Mouse (Mus musculus) lung, embryonic 14.5 days (tissue): Measurements from ENCODE around the gene Podnl1. TPM values are rescaled to one million over a fixed set of nuclear protein-coding genes. Genes with fewer than 3 reads are reported as not detected.

Experiments used
- ATAC-seq: fragments of 200-750 bp; cut with Nextera tagmentation; 2 replicates; pipeline ENCODE4 v1.8.0; 2017; ENCODE audit warnings: mild to moderate bottlenecking, moderate TSS enrichment, moderate library complexity; ENCODE audit not compliant: insufficient read depth
- DNase-seq: peaks from one replicate; pipeline ENCODE4 v3.0.0-alpha.2; 2015
- H3K27ac ChIP-seq: fragments of 300-500 bp; sonication (generic); 2 replicates; pipeline ENCODE4 v1.5.1; 2014; ENCODE audit warnings: low read depth, mild to moderate bottlenecking, moderate library complexity
- H3K27me3 ChIP-seq: fragments of 300-500 bp; sonication (generic); 2 replicates; pipeline ENCODE4 v1.6.1; 2014; ENCODE audit warnings: low read length, control low read depth; ENCODE audit not compliant: insufficient read depth
- H3K36me3 ChIP-seq: fragments of 300-500 bp; sonication (generic); 2 replicates; pipeline ENCODE4 v1.6.1; 2014; ENCODE audit warnings: control low read depth; ENCODE audit not compliant: insufficient read depth
- H3K4me1 ChIP-seq: fragments of 300-500 bp; sonication (generic); 2 replicates; pipeline ENCODE4 v1.6.1; 2014; ENCODE audit warnings: antibody characterized with exemption, control low read depth; ENCODE audit not compliant: insufficient read depth
- H3K4me2 ChIP-seq: fragments of 300-500 bp; sonication (generic); 2 replicates; pipeline ENCODE4 v1.6.1; 2014; ENCODE audit warnings: mild to moderate bottlenecking
- H3K4me3 ChIP-seq: fragments of 300-500 bp; sonication (generic); 2 replicates; pipeline ENCODE4 v1.5.1; 2014; ENCODE audit warnings: low read depth, low read length
- H3K9ac ChIP-seq: fragments of 300-500 bp; sonication (generic); 2 replicates; pipeline ENCODE4 v1.6.1; 2014
- H3K9me3 ChIP-seq: fragments of 300-500 bp; sonication (generic); 2 replicates; pipeline ENCODE4 v1.6.1; 2016; ENCODE audit warnings: low read depth, low read length, control low read depth
- CTCF ChIP-seq: IDR thresholded peaks from 2 replicates; pipeline ENCODE4 v1.5.1; 2016; ENCODE audit warnings: antibody characterized with exemption, low read depth
- WGBS: fragments of 180-500 bp; shearing (Covaris S2); extraction: QIAGEN DNeasy Blood & Tissue Kit; methylation state at CpG from one replicate; pipeline ENCODE4 v1.1.7; 2014; 5-methylcytosine and 5-hydroxymethylcytosine counted together
- microRNA counts: library from miRNA; unstranded; fragments of <30 nt; microRNA quantifications from one replicate; lab custom pipeline; 2016
- microRNA-seq: library from miRNA; unstranded; fragments of <30 nt; microRNA quantifications from one replicate; pipeline ENCODE4, GENCODE M21; 2016; ENCODE audit warnings: borderline number of aligned reads
- polyA plus RNA-seq: library from polyadenylated mRNA; unstranded; fragments of >200 nt; fragmentation: Nextera tagmentation; extraction: Ambion mirVana; gene quantifications from 2 replicates; pipeline ENCODE4 v1.2.1, GENCODE M21; 2014

The Podnl1 gene
- polyA plus RNA-seq, 1 experiment from 2014 or later = 0.22 TPM

- H3K9ac ChIP-seq = no peak overlapping the region
- no peaks in the 10 kb centered on the region for H3K9me3 ChIP-seq
- H3K36me3 ChIP-seq = peaks cover 65% of the 10 kb centered on the region
- no peak overlapping the region for H3K4me2 ChIP-seq
- 79% methylated on average over 6 of the region's 6 CpGs for WGBS
- peak; percentile 46 for TF ChIP-seq CTCF
- H3K4me3 ChIP-seq = no peak overlapping the region
- DNase-seq (peak; percentile 39), ATAC-seq (no peak)
- no peaks in the 10 kb centered on the region for H3K27me3 ChIP-seq
- H3K4me1 ChIP-seq = no peaks in the 10 kb centered on the region
- H3K27ac ChIP-seq = no peak overlapping the region
These were observed 48.1 kb downstream of the Podnl1 start for GRCm38 (mm10) chr8:84173861-84174260.

GRCm38 (mm10) chr8:84176560-84176959, 50.8 kb downstream of the Podnl1 start:
- Histone ChIP-seq H3K27me3 (no peaks in the 10 kb centered on the region), H3K4me3 (no peak overlapping the region), H3K9ac (no peak overlapping the region), H3K4me1 (peaks cover 9% of the 10 kb centered on the region), H3K9me3 (no peaks in the 10 kb centered on the region), H3K36me3 (peaks cover 60% of the 10 kb centered on the region), H3K4me2 (no peak overlapping the region), H3K27ac (no peak overlapping the region)
- 25% methylated on average over 3 of the region's 3 CpGs for WGBS
- DNase-seq = no peak
- no peak for ATAC-seq
- TF ChIP-seq CTCF = no peak

- TF ChIP-seq CTCF = no peak
- H3K4me1 ChIP-seq = peaks cover 11% of the 10 kb centered on the region
- H3K4me3 ChIP-seq = no peak overlapping the region
- DNase-seq (no peak), ATAC-seq (no peak)
- WGBS = 73% methylated on average over 3 of the region's 3 CpGs
- no peak overlapping the region for H3K4me2 ChIP-seq
- H3K27ac ChIP-seq = no peak overlapping the region
- H3K36me3 ChIP-seq = peaks cover 51% of the 10 kb centered on the region
- H3K27me3 ChIP-seq = no peaks in the 10 kb centered on the region
- H3K9ac ChIP-seq = no peak overlapping the region
- H3K9me3 ChIP-seq = no peaks in the 10 kb centered on the region
These were observed 51.6 kb downstream of the Podnl1 start for GRCm38 (mm10) chr8:84177405-84177804.

DNA sequence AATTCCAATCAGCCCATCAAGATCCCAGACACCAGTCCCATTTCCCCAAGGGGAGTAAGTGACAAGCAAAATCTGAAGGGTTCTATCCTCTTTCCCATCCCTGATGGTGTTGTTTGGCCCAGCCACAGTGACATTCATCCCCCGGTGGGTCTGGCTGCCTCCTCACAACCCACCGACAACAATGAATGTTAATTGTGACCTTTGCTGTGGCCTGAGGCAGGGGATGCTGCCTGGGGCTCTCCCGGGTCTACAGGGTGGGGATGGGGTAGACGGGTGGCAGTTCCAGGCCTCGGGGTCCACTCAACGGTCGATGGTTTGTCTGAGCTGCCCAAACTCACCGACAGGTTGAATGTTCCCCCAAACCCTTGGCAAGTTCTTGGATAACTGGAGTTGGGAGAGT, 52.8 kb downstream of the Podnl1 start:
- WGBS = 85% methylated on average over 8 of the region's 8 CpGs
- DNase-seq = no peak
- Histone ChIP-seq H3K4me2 (no peak overlapping the region), H3K27me3 (no peaks in the 10 kb centered on the region), H3K9ac (no peak overlapping the region), H3K36me3 (peaks cover 39% of the 10 kb centered on the region), H3K4me3 (no peak overlapping the region), H3K27ac (no peak overlapping the region), H3K9me3 (no peaks in the 10 kb centered on the region), H3K4me1 (peaks cover 18% of the 10 kb centered on the region)
- no peak for TF ChIP-seq CTCF
- no peak for ATAC-seq

DNA sequence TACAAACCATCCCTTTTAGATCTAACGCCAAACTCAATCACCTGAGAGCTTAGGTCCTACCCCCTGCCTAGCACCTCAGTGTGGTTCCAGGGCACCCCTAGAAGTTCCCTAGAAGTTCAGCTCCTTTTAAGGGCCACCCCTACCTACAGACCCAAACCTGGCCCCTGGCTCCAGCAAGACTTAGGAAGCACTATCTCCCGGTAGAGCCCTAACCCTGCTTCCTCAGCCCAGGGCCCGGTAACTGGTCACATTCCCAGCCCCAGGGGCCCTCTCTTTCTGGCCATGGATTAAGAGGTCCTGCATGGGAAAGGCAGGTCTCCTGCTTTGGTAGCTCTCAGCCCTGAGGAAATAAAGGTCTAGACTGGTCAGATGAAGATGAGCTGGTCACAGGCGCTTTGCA, 54.2 kb downstream of the Podnl1 start:
- Histone ChIP-seq H3K27me3 (no peaks in the 10 kb centered on the region), H3K4me3 (peak overlapping the region; percentile 5; the same call in 1 of the 2 replicates), H3K4me1 (peaks cover 24% of the 10 kb centered on the region), H3K4me2 (peak overlapping the region; percentile 59), H3K36me3 (peaks cover 26% of the 10 kb centered on the region; the same call in 1 of the 2 replicates), H3K9ac (peak overlapping the region; percentile 32), H3K27ac (peak overlapping the region; percentile 74; the same call in 1 of the 2 replicates), H3K9me3 (no peaks in the 10 kb centered on the region)
- TF ChIP-seq CTCF = no peak
- DNase-seq (no peak), ATAC-seq (no peak)
- WGBS = 15% methylated on average over 4 of the region's 4 CpGs

GRCm38 (mm10) chr8:84180530-84181190, 54.9 kb downstream of the Podnl1 start:
- TF ChIP-seq CTCF = peak; percentile 11
- peaks cover 19% of the 10 kb centered on the region; the same call in 1 of the 2 replicates for H3K36me3 ChIP-seq
- H3K4me2 ChIP-seq = peak overlapping the region; percentile 59
- H3K27me3 ChIP-seq = no peaks in the 10 kb centered on the region
- peak overlapping the region; percentile 32 for H3K9ac ChIP-seq
- DNase-seq (peak; percentile 81), ATAC-seq (peak; percentile 68)
- WGBS = 1% methylated on average over 16 of the region's 16 CpGs
- no peaks in the 10 kb centered on the region for H3K9me3 ChIP-seq
- peaks cover 24% of the 10 kb centered on the region for H3K4me1 ChIP-seq
- peak overlapping the region; percentile 5; the same call in 1 of the 2 replicates for H3K4me3 ChIP-seq
- peak overlapping the region; percentile 74; the same call in 1 of the 2 replicates for H3K27ac ChIP-seq

MicroRNA genes within 50 kb of the gene (microRNA counts, 519-probe panel; counts per million panel counts)
- 2,506 counts per million, percentile 44 among the panel's probes with 10 or more counts for microRNA mmu-miR-181c (lab: Ali Mortazavi, UCI)
- 2,285 counts per million, percentile 35 among the panel's probes with 10 or more counts for microRNA mmu-miR-709 (lab: Ali Mortazavi, UCI)

Small RNA genes within 50 kb of the gene (microRNA-seq; reads per million reads assigned to microRNA genes)
- gene Gm25110 (not detected), gene Mir181c (6,455 reads per million, percentile 90 among the genes with 10 or more reads in this experiment), gene Mir181d (5,354 reads per million, percentile 89 among the genes with 10 or more reads in this experiment), gene Mir709 (not detected)

Other genes starting within 250 kb of the Podnl1 start
- 23.3 and 29.1 TPM in 2 replicates for gene Adgrl1, start 225.9 kb upstream of the Podnl1 start, polyA plus RNA-seq
- 0.50 and 0.64 TPM in 2 replicates for gene Gm10644, start 170.8 kb upstream of the Podnl1 start, polyA plus RNA-seq
- 87.4 and 88.9 TPM in 2 replicates for gene Asf1b, start 170.5 kb upstream of the Podnl1 start, polyA plus RNA-seq
- gene Prkaca, start 153.0 kb upstream of the Podnl1 start, polyA plus RNA-seq = 121 and 136 TPM in 2 replicates
- 16.0 and 17.3 TPM in 2 replicates for gene Samd1, start 128.3 kb upstream of the Podnl1 start, polyA plus RNA-seq
- 1.4 and 1.5 TPM in 2 replicates for gene 1700067K01Rik, start 124.5 kb upstream of the Podnl1 start, polyA plus RNA-seq
- 0.83 and 1.2 TPM in 2 replicates for gene 2210011C24Rik, start 113.8 kb upstream of the Podnl1 start, polyA plus RNA-seq
- gene Palm3, start 104.5 kb upstream of the Podnl1 start, polyA plus RNA-seq = 2.5 and 2.9 TPM in 2 replicates
- 1.1 TPM in 2 replicates for gene Il27ra, start 83.4 kb upstream of the Podnl1 start, polyA plus RNA-seq
- gene Rln3, start 81.0 kb upstream of the Podnl1 start, polyA plus RNA-seq = not detected in 2 replicates
- gene Gm10643, start 60.9 kb upstream of the Podnl1 start, polyA plus RNA-seq = 1.4 and 1.7 TPM in 2 replicates
- 12.9 and 13.3 TPM in 2 replicates for gene Rfx1, start 59.2 kb upstream of the Podnl1 start, polyA plus RNA-seq
- 9.5 and 10.8 TPM in 2 replicates for gene Dcaf15, start 21.2 kb upstream of the Podnl1 start, polyA plus RNA-seq
- 17.3 and 23.6 TPM in 2 replicates for gene Cc2d1a, start 21.9 kb downstream of the Podnl1 start, polyA plus RNA-seq
- gene 4930432K21Rik, start 22.0 kb downstream of the Podnl1 start, polyA plus RNA-seq = 0.66 and 0.99 TPM in 2 replicates
- gene Nanos3, start 59.2 kb downstream of the Podnl1 start, polyA plus RNA-seq = 2.8 and 4.2 TPM in 2 replicates
- gene Zswim4, start 111.1 kb downstream of the Podnl1 start, polyA plus RNA-seq = 13.9 and 14.4 TPM in 2 replicates
- gene D8Ertd738e, start 123.7 kb downstream of the Podnl1 start, polyA plus RNA-seq = 377 and 384 TPM in 2 replicates
- 67.4 and 72.8 TPM in 2 replicates for gene Mri1, start 131.3 kb downstream of the Podnl1 start, polyA plus RNA-seq
- gene Ccdc130, start 144.4 kb downstream of the Podnl1 start, polyA plus RNA-seq = 18.5 and 20.4 TPM in 2 replicates